8 mouse cellular contexts compared by ENCODE assay signal in genomic region chr4:117914031-117914430, GRCm38 (mm10). TPM values are rescaled to one million over a fixed set of nuclear protein-coding genes. Genes with fewer than 3 reads are reported as not detected.
DNase-seq lines count a peak whose midpoint lies in the region; ATAC-seq lines count a peak whose summit lies in the region.

No protein-coding gene starts in this region.

- H3K36me3 ChIP-seq in lung, embryonic 16.5 days (ENCODE audit: control insufficient read depth, insufficient read depth, low read length): peaks cover 9% of the 10 kb centered on the region; the same call in 1 of the 2 replicates
- peaks cover 15% of the 10 kb centered on the region for H3K36me3 ChIP-seq in embryonic facial prominence, embryonic 12.5 days
- H3K36me3 ChIP-seq in hindbrain, embryonic 12.5 days: peaks cover 20% of the 10 kb centered on the region
- no peaks in the 10 kb centered on the region for H3K36me3 ChIP-seq in midbrain, embryonic 15.5 days (replicated peaks)

- H3K4me3 ChIP-seq in lung, embryonic 16.5 days (ENCODE audit: low read length): peak overlapping the region; percentile 83
- H3K4me3 ChIP-seq in embryonic facial prominence, embryonic 12.5 days: peak overlapping the region; percentile 85
- H3K4me3 ChIP-seq in hindbrain, embryonic 12.5 days: peak overlapping the region; percentile 80
- peak overlapping the region; percentile 91 for H3K4me3 ChIP-seq in midbrain, embryonic 15.5 days

- H3K27me3 ChIP-seq in lung, embryonic 16.5 days (ENCODE audit: control insufficient read depth, insufficient read depth, low read depth, low read length): no peaks in the 10 kb centered on the region
- H3K27me3 ChIP-seq in embryonic facial prominence, embryonic 12.5 days: no peaks in the 10 kb centered on the region
- no peaks in the 10 kb centered on the region for H3K27me3 ChIP-seq in hindbrain, embryonic 12.5 days
- no peaks in the 10 kb centered on the region for H3K27me3 ChIP-seq in midbrain, embryonic 15.5 days (replicated peaks)

- 16% methylated on average over 8 of the region's 8 CpGs for WGBS in lung, embryonic 16.5 days
- 19% methylated on average over 8 of the region's 8 CpGs for WGBS in embryonic facial prominence, embryonic 12.5 days
- WGBS in hindbrain, embryonic 12.5 days: 21% methylated on average over 8 of the region's 8 CpGs
- 18% methylated on average over 8 of the region's 8 CpGs for WGBS in midbrain, embryonic 15.5 days

- ATAC-seq in lung, embryonic 16.5 days (ENCODE audit: low read depth): peak; percentile 2; the same call in 1 of the 2 replicates
- no peak for ATAC-seq in embryonic facial prominence, embryonic 12.5 days (ENCODE audit: insufficient number of reproducible peaks, insufficient read depth, low FRiP score, low TSS enrichment)
- peak; percentile 6 for ATAC-seq in hindbrain, embryonic 12.5 days (ENCODE audit: low FRiP score)
- ATAC-seq in midbrain, embryonic 15.5 days (replicated peaks): peak; percentile 8
- no peak for ATAC-seq in granulocyte monocyte progenitor cell, adult 5-6 weeks (replicated peaks; ENCODE audit: poor library complexity, severe bottlenecking)

- H3K4me2 ChIP-seq in lung, embryonic 16.5 days (ENCODE audit: low read depth, low read length): peak overlapping the region; percentile 100
- peak overlapping the region; percentile 99 for H3K4me2 ChIP-seq in embryonic facial prominence, embryonic 12.5 days (replicated peaks)
- H3K4me2 ChIP-seq in hindbrain, embryonic 12.5 days (replicated peaks): peak overlapping the region; percentile 98
- peak overlapping the region; percentile 99 for H3K4me2 ChIP-seq in midbrain, embryonic 15.5 days

- peaks cover 27% of the 10 kb centered on the region for H3K4me1 ChIP-seq in lung, embryonic 16.5 days (replicated peaks; ENCODE audit: control insufficient read depth, insufficient read depth, low read length)
- peaks cover 28% of the 10 kb centered on the region for H3K4me1 ChIP-seq in embryonic facial prominence, embryonic 12.5 days
- peaks cover 55% of the 10 kb centered on the region for H3K4me1 ChIP-seq in hindbrain, embryonic 12.5 days
- H3K4me1 ChIP-seq in midbrain, embryonic 15.5 days: peaks cover 59% of the 10 kb centered on the region

- no peak for DNase-seq in lung, postnatal 14 days
- no peak for DNase-seq in c-Kit-positive CD71-positive TER-119-positive erythroid progenitor cells, embryonic 14.5 days (ENCODE audit: low spot score)
- no peak for DNase-seq in B cell, adult 2 months

- H3K9ac ChIP-seq in lung, embryonic 16.5 days (ENCODE audit: low read length): peak overlapping the region; percentile 86
- H3K9ac ChIP-seq in embryonic facial prominence, embryonic 12.5 days: peak overlapping the region; percentile 84
- H3K9ac ChIP-seq in hindbrain, embryonic 12.5 days: peak overlapping the region; percentile 89
- H3K9ac ChIP-seq in midbrain, embryonic 15.5 days: peak overlapping the region; percentile 87

- H3K9me3 ChIP-seq in lung, embryonic 16.5 days (ENCODE audit: control insufficient read depth, low read length): no peaks in the 10 kb centered on the region
- no peaks in the 10 kb centered on the region for H3K9me3 ChIP-seq in embryonic facial prominence, embryonic 12.5 days
- H3K9me3 ChIP-seq in hindbrain, embryonic 12.5 days (replicated peaks): no peaks in the 10 kb centered on the region
- no peaks in the 10 kb centered on the region for H3K9me3 ChIP-seq in midbrain, embryonic 15.5 days

- no peak overlapping the region for H3K27ac ChIP-seq in lung, embryonic 16.5 days (ENCODE audit: low read length)
- H3K27ac ChIP-seq in embryonic facial prominence, embryonic 12.5 days: 0 out of 2 replicates have a peak overlapping the region, but pooled peaks have one; percentile 3
- no peak overlapping the region for H3K27ac ChIP-seq in hindbrain, embryonic 12.5 days
- no peak overlapping the region for H3K27ac ChIP-seq in midbrain, embryonic 15.5 days

RNA-seq across cellular contexts. Expression of gene Ipo13, which starts 0.8 kb away (rescaled TPM):
- polyA plus RNA-seq in lung, embryonic 16.5 days (2015; fragmentation: Nextera tagmentation; extraction: Ambion mirVana): 41.5 and 44.4 TPM in 2 replicates
- polyA plus RNA-seq in embryonic facial prominence, embryonic 12.5 days (2016; fragmentation: Nextera tagmentation; extraction: Ambion mirVana): 50.3 and 52.6 TPM in 2 replicates
- polyA plus RNA-seq in hindbrain, embryonic 12.5 days (2016; fragmentation: Nextera tagmentation; extraction: Ambion mirVana): 62.2 and 65.5 TPM in 2 replicates
- polyA plus RNA-seq in midbrain, embryonic 15.5 days (2015; fragmentation: Nextera tagmentation; extraction: Ambion mirVana): 76.5 and 77.1 TPM in 2 replicates
- 30.4 and 38.6 TPM in 2 replicates for total RNA-seq in granulocyte monocyte progenitor cell, adult 5-6 weeks (2014; fragmentation: Nextera tagmentation)
- total RNA-seq in granulocyte monocyte progenitor cell, adult 5-6 weeks (2017): 7.2 and 10.0 TPM in 2 replicates

RNA-seq across cellular contexts. Expression of gene Artn, which starts 15.5 kb away (rescaled TPM):
- polyA plus RNA-seq in lung, embryonic 16.5 days (2015; fragmentation: Nextera tagmentation; extraction: Ambion mirVana): 3.2 and 3.7 TPM in 2 replicates
- 2.4 and 3.4 TPM in 2 replicates for polyA plus RNA-seq in embryonic facial prominence, embryonic 12.5 days (2016; fragmentation: Nextera tagmentation; extraction: Ambion mirVana)
- polyA plus RNA-seq in hindbrain, embryonic 12.5 days (2016; fragmentation: Nextera tagmentation; extraction: Ambion mirVana): 1.7 and 2.3 TPM in 2 replicates
- polyA plus RNA-seq in midbrain, embryonic 15.5 days (2015; fragmentation: Nextera tagmentation; extraction: Ambion mirVana): 0.45 and 0.96 TPM in 2 replicates
- not detected in 2 replicates for total RNA-seq in granulocyte monocyte progenitor cell, adult 5-6 weeks (2014; fragmentation: Nextera tagmentation)
- not detected in 2 replicates for total RNA-seq in granulocyte monocyte progenitor cell, adult 5-6 weeks (2017)

RNA-seq across cellular contexts. Expression of gene Dph2, which starts 22.2 kb away (rescaled TPM):
- polyA plus RNA-seq in lung, embryonic 16.5 days (2015; fragmentation: Nextera tagmentation; extraction: Ambion mirVana): 16.2 and 17.9 TPM in 2 replicates
- polyA plus RNA-seq in embryonic facial prominence, embryonic 12.5 days (2016; fragmentation: Nextera tagmentation; extraction: Ambion mirVana): 21.0 and 21.7 TPM in 2 replicates
- 20.5 and 22.4 TPM in 2 replicates for polyA plus RNA-seq in hindbrain, embryonic 12.5 days (2016; fragmentation: Nextera tagmentation; extraction: Ambion mirVana)
- 24.0 and 25.5 TPM in 2 replicates for polyA plus RNA-seq in midbrain, embryonic 15.5 days (2015; fragmentation: Nextera tagmentation; extraction: Ambion mirVana)
- total RNA-seq in granulocyte monocyte progenitor cell, adult 5-6 weeks (2014; fragmentation: Nextera tagmentation): 13.3 and 15.6 TPM in 2 replicates
- total RNA-seq in granulocyte monocyte progenitor cell, adult 5-6 weeks (2017): 8.9 and 9.6 TPM in 2 replicates

RNA-seq across cellular contexts. Expression of gene Atp6v0b, which starts 26.9 kb away (rescaled TPM):
- polyA plus RNA-seq in lung, embryonic 16.5 days (2015; fragmentation: Nextera tagmentation; extraction: Ambion mirVana): 180 and 204 TPM in 2 replicates
- polyA plus RNA-seq in embryonic facial prominence, embryonic 12.5 days (2016; fragmentation: Nextera tagmentation; extraction: Ambion mirVana): 181 and 194 TPM in 2 replicates
- 267 and 289 TPM in 2 replicates for polyA plus RNA-seq in hindbrain, embryonic 12.5 days (2016; fragmentation: Nextera tagmentation; extraction: Ambion mirVana)
- 617 and 618 TPM in 2 replicates for polyA plus RNA-seq in midbrain, embryonic 15.5 days (2015; fragmentation: Nextera tagmentation; extraction: Ambion mirVana)
- total RNA-seq in granulocyte monocyte progenitor cell, adult 5-6 weeks (2014; fragmentation: Nextera tagmentation): 253 and 300 TPM in 2 replicates
- 97.8 and 111 TPM in 2 replicates for total RNA-seq in granulocyte monocyte progenitor cell, adult 5-6 weeks (2017)

RNA-seq across cellular contexts. Expression of gene B4galt2, which starts 30.7 kb away (rescaled TPM):
- polyA plus RNA-seq in lung, embryonic 16.5 days (2015; fragmentation: Nextera tagmentation; extraction: Ambion mirVana): 10.6 and 12.0 TPM in 2 replicates
- polyA plus RNA-seq in embryonic facial prominence, embryonic 12.5 days (2016; fragmentation: Nextera tagmentation; extraction: Ambion mirVana): 42.8 and 43.1 TPM in 2 replicates
- polyA plus RNA-seq in hindbrain, embryonic 12.5 days (2016; fragmentation: Nextera tagmentation; extraction: Ambion mirVana): 43.9 and 44.3 TPM in 2 replicates
- 65.4 and 67.7 TPM in 2 replicates for polyA plus RNA-seq in midbrain, embryonic 15.5 days (2015; fragmentation: Nextera tagmentation; extraction: Ambion mirVana)
- total RNA-seq in granulocyte monocyte progenitor cell, adult 5-6 weeks (2014; fragmentation: Nextera tagmentation): 0.73 TPM in 1 of 2 replicates, not detected in the other
- total RNA-seq in granulocyte monocyte progenitor cell, adult 5-6 weeks (2017): 0.04 TPM in 1 of 2 replicates, not detected in the other

Comparison
In these comparisons a context has a peak if more than half of its experiments do, and no peak if none do; other contexts are left out.
1. ATAC-seq: peak in lung, embryonic 16.5 days (single experiment), hindbrain, embryonic 12.5 days (single experiment) and midbrain, embryonic 15.5 days (single experiment); none in embryonic facial prominence, embryonic 12.5 days (single experiment) and granulocyte monocyte progenitor cell, adult 5-6 weeks (single experiment).
2. Peak in every context shown above with its lines, with median percentiles within 50 percentile points of each other: H3K4me2 ChIP-seq, H3K4me3 ChIP-seq and H3K9ac ChIP-seq.